Mouse (Mus musculus) bone marrow, adult 2 months (tissue): ENCODE data around the gene Scrt2. TPM values are rescaled to one million over a fixed set of nuclear protein-coding genes. Genes with fewer than 3 reads are reported as not detected.
"Not testable (repeated sequence)": the region's sequence is repeated elsewhere in the genome, so short reads cannot be mapped to it uniquely, and the experiment has no call there.

Source experiments
- H3K27ac ChIP-seq: fragments of 200-500 bp; 2 replicates; pipeline ENCODE4 v1.5.1; 2012; ENCODE audit warnings: low read depth, mild to moderate bottlenecking, control low read depth, inconsistent platforms, low read length; ENCODE audit not compliant: control insufficient read depth, poor library complexity, insufficient read depth
- H3K4me1 ChIP-seq: fragments of 200-500 bp; 2 replicates; pipeline ENCODE4 v1.6.1; 2011; ENCODE audit warnings: low read length; ENCODE audit not compliant: control insufficient read depth, insufficient read depth
- H3K4me3 ChIP-seq: fragments of 200-500 bp; replicated peaks from 2 replicates; pipeline ENCODE3; 2011; ENCODE audit warnings: mild to moderate bottlenecking, low read depth, low read length, control low read depth; ENCODE audit not compliant: control insufficient read depth
- CTCF ChIP-seq: fragments of 200-500 bp; IDR thresholded peaks from 2 replicates; pipeline ENCODE4 v1.5.1; 2011; ENCODE audit warnings: low read length, control low read depth; ENCODE audit not compliant: control insufficient read depth, insufficient read depth
- POLR2A ChIP-seq: fragments of 200-500 bp; IDR thresholded peaks from 2 replicates; pipeline ENCODE4 v1.6.1; 2011; ENCODE audit warnings: low read depth, mild to moderate bottlenecking, control low read depth, low read length, borderline replicate concordance; ENCODE audit not compliant: control insufficient read depth
- WGBS: fragments of 180-500 bp; shearing (Covaris S2); methylation state at CpG from one replicate; pipeline ENCODE4 v1.1.7; 2018; 5-methylcytosine and 5-hydroxymethylcytosine counted together
- polyA plus RNA-seq: library from polyadenylated mRNA; stranded (reverse); fragments of >200 nt; gene quantifications from 2 replicates; pipeline ENCODE4 v1.2.4, GENCODE M21; 2011; ENCODE audit warnings: low replicate concordance; ENCODE audit not compliant: missing spikeins, insufficient read depth, insufficient read length

Scrt2 gene
- polyA plus RNA-seq, 1 experiment: not detected

DNA sequence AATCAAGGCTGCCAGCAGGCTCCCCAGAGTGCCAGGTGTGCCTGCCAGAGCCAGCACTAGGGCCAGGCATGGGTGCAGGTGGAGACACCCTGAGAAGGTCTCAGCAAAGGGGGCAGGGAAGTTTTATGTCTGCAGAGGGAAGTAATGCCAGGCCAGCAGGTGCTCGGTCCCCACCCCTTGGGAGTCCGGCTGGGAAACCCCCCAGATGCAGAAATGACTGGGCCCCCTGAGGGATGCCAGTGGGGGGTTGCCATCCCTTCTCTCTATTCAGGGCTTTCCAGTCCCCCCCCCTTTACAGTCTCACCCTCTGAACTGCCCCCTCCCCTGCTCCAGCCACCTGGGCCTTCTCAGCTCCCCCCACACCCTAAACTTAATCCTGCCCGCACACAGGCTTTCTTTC is 29.3 kb upstream of the Scrt2 start:
- Histone ChIP-seq H3K27ac (no peak overlapping the region), H3K4me1 (no peaks in the 10 kb centered on the region), H3K4me3 (no peak overlapping the region)
- 64% methylated on average over 3 of the region's 3 CpGs for WGBS
- no peak for TF ChIP-seq CTCF
- TF ChIP-seq POLR2A: no peak

DNA sequence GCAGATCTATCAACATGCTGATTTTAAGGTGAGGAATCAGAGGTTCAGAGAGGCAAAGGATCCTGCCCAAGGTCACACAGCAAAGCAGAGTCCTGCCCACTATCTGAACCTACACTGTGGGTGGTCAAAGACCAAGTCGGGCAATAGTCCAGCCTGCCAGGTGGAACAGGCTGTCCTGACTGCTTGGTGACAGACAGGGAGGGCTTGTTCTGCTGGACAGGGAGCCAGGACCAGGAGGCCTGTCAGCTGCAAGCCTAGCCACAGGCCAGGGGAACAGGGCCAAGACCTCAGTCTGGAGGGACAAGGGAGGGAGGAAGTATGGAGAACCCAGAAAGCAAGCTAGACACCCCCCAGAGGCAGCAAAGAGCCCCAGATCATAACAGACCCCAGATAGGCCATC is 25.9 kb upstream of the Scrt2 start:
- no peaks in the 10 kb centered on the region for H3K4me1 ChIP-seq
- no peak overlapping the region for H3K27ac ChIP-seq
- TF ChIP-seq POLR2A (no peak), CTCF (no peak)
- H3K4me3 ChIP-seq: no peak overlapping the region
- WGBS: 67% methylated on average over 1 of the region's 1 CpGs

DNA sequence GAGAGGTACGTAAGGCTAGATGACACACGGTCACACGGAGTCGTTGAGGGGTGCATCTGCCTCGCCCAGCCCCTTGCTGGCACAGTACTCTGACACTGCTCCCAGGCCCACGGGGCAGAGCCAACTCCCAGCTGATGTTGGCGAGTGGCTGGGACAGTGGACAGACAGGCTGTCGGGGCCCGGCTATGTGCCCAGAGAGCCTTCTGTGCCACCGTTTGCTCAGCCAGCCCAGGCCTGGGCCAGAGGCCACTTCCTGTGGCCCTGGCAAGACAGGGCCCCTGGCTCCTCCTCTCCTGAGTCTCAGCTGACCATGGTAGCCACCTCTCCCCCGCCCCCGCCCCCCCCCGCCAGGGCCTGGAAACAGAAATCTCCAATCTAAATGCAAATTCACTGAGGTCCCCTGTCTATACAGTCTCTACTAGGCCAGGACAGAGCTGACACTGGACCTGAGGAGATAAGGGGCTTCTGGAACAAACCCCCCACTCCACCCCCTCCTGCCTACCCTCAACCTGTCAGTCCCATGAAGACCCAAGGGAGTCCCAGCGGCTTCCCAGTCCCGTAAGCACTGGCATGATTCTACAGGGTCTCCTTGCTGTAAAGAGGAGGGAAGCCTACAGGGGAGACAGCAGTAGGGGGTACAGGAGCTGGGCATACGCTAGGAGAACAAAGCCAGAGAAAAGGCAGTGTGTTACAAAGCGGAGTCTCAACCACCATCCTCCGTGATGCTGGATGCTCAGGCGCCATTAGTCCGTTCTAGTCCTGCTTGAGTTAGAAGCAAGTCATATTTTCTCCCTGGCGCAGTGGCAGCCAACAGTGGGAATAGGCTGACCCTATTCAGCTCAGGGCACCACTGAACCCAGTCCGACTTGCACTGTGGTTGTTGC is 24.7 kb upstream of the Scrt2 start:
- no peak overlapping the region for H3K27ac ChIP-seq
- 74% methylated on average over 22 of the region's 22 CpGs for WGBS
- TF ChIP-seq CTCF: no peak
- no peak for TF ChIP-seq POLR2A
- H3K4me1 ChIP-seq: no peaks in the 10 kb centered on the region
- H3K4me3 ChIP-seq: no peak overlapping the region

DNA sequence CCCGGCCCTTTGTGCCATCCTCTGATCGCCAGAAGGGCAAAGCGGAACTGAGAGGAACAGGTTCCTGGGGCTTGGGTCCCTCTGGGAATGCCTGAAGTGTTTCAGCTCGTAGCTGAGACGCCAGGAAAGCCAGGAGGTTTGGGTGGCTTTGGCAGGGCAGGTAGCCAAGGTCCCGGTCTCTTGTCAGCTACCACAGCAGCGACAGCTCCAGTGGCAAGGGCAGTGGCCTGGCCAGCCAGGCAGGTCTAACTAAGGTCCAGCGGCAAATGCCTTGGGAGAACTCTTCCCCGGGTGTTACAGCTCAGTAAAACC is 24.1 kb upstream of the Scrt2 start:
- no peaks in the 10 kb centered on the region for H3K4me1 ChIP-seq
- no peak overlapping the region for H3K4me3 ChIP-seq
- 67% methylated on average over 9 of the region's 9 CpGs for WGBS
- no peak overlapping the region for H3K27ac ChIP-seq
- TF ChIP-seq POLR2A (no peak), CTCF (no peak)

DNA sequence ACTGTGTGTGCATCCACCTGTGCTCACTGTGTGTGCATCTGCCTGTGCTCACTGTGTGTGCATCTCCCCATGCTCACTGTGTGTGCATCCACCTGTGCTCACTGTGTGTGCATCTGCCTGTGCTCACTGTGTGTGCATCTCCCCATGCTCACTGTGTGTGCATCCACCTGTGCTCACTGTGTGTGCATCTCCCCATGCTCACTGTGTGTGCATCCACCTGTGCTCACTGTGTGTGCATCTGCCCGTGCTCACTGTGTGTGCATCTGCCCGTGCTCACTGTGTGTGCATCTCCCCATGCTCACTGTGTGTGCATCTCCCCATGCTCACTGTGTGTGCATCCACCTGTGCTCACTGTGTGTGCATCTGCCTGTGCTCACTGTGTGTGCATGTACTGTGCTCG is 18.5 kb upstream of the Scrt2 start:
- H3K27ac ChIP-seq: not testable (repeated sequence)
- WGBS: 80% methylated on average over 3 of the region's 3 CpGs

DNA sequence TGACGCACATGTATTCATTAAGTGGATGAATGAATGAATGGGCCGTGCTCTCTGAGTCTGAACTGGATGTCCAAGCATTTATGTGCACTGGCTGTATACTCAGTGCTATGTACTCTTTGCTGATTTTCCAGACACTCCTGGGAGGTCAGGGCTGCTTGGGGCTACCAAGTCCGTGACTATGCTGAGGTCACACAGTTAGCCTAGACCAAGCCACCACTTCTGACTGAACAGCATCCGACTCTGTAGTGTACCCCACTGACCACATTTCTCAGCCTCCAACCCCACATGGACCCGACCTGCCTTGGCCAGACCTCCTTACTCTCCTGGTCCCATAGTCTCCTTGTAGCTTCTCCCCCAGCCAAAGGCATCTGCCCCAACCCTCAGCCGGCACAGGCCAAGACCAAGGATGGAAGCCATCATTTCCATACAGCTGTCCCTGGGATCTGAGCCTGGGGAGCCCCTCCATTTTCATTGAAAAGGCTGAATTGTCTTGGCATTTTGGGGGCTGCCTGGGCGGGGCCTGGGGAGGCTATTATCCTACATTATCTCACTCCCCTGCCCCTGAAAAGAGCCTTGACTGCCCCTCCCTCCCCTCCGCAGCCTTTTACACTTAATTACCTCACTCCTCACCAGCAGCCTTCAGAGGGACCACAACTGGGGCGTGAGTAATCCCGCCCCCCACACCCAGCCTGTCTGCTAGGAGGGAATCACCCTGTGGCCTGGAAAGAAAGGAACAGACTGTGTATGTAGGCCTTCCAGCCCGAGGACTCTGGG is 12.5 kb upstream of the Scrt2 start:
- 61% methylated on average over 11 of the region's 11 CpGs for WGBS
- Histone ChIP-seq H3K4me1 (no peaks in the 10 kb centered on the region), H3K27ac (no peak overlapping the region), H3K4me3 (no peak overlapping the region)
- TF ChIP-seq CTCF (no peak), POLR2A (no peak)

More for the DNA sequence above, 18.5 kb upstream of the Scrt2 start:
- not testable (repeated sequence) for H3K4me3 ChIP-seq, H3K4me1 ChIP-seq

DNA sequence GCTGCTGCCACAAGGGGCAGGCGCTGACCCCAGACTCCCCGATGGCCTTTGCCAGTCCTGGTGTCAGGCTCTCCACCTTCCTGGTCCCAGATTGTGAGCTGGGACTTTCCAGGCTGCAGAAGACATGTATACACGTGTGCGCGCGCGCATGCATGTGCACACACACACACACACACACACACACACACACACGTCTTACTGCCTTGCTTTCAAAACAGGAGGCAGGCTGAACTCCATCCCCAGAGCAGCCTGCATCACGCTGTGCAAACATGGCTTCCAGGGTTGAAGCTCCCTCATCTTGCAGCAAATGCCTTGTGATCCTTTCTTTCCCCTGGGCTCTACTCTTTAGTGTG is 11.9 kb upstream of the Scrt2 start:
- no peaks in the 10 kb centered on the region for H3K4me1 ChIP-seq
- 70% methylated on average over 9 of the region's 9 CpGs for WGBS
- TF ChIP-seq POLR2A (no peak), CTCF (no peak)
- no peak overlapping the region for H3K4me3 ChIP-seq
- H3K27ac ChIP-seq: no peak overlapping the region

DNA sequence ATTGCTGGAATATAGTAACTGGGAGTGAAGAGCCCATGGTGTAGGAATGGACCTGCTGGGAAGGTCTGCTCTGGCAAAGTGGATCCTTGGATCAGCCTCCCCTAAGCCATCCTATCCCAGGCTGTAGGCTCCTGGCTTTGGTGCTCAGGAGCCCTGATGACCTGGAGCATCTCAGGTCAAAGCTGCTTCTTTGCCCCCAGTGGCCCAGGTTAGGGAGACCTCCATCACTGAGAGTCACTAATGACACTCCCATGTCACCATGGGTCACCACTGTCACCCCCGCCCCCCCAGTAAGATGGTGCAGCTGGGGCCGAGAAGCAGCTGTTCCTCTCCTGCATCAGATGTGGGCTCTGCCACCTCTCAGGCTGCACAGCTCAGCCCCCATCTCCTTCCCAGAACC is 11.4 kb upstream of the Scrt2 start:
- no peak for TF ChIP-seq CTCF
- no peak for TF ChIP-seq POLR2A
- Histone ChIP-seq H3K4me1 (no peaks in the 10 kb centered on the region), H3K27ac (no peak overlapping the region), H3K4me3 (no peak overlapping the region)
- 58% methylated on average over 2 of the region's 2 CpGs for whole genome bisulfite sequencing
